Mouse (Mus musculus) bone marrow macrophage, adult 2 months (primary cell): ENCODE results near the gene Umad1. TPM values are rescaled to one million over a fixed set of nuclear protein-coding genes. Genes with fewer than 3 reads are reported as not detected.

Source experiments
- H3K27ac ChIP-seq: 2 replicates; pipeline ENCODE4 v1.5.1; 2012; ENCODE audit warnings: low read depth, low read length; ENCODE audit not compliant: insufficient read depth
- H3K4me1 ChIP-seq: 2 replicates; pipeline ENCODE4 v1.6.1; 2012; ENCODE audit warnings: low read length; ENCODE audit not compliant: control insufficient read depth, insufficient read depth
- H3K4me3 ChIP-seq: 2 replicates; pipeline ENCODE4 v1.5.1; 2012; ENCODE audit warnings: mild to moderate bottlenecking, low read length, moderate library complexity; ENCODE audit not compliant: insufficient read depth
- CTCF ChIP-seq: IDR thresholded peaks from 2 replicates; pipeline ENCODE4 v1.5.1; 2012; ENCODE audit warnings: low read depth, mild to moderate bottlenecking, low read length, moderate library complexity
- POLR2A ChIP-seq: IDR thresholded peaks from 2 replicates; pipeline ENCODE4 v1.6.1; 2012; ENCODE audit warnings: mild to moderate bottlenecking, low read depth, low read length, borderline replicate concordance
- polyA plus RNA-seq: library from polyadenylated mRNA; stranded (reverse); fragments of >200 nt; gene quantifications from 2 replicates; pipeline ENCODE4 v1.2.4, GENCODE M21; 2012; ENCODE audit not compliant: missing spikeins, insufficient read depth, insufficient read length

Umad1 gene
- polyA plus RNA-seq, 1 experiment = 16.0 TPM

DNA sequence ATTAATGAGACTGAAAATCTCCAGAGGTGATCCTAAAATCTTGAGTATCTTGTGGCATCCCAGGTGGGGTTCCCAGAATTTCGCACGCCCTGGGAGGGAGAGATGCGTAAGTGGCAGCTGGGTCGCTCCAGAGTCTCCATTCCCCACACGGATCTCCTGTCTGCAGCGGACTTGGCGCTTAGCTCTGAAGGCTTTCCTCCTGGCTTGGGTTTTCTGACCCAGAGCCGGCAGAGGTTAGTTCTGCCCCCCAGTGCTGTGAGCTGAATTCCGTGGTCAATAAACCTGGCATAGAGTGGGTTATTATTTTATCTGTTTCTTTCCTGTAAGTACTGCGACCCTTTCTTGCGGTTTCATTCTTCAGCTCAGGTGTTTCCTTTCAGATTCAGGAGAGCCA lies 105.7 kb downstream of the Umad1 start:
- TF ChIP-seq POLR2A (no peak), CTCF (no peak)
- H3K27ac ChIP-seq = no peak overlapping the region
- no peak overlapping the region for H3K4me3 ChIP-seq
- no peaks in the 10 kb centered on the region for H3K4me1 ChIP-seq

DNA sequence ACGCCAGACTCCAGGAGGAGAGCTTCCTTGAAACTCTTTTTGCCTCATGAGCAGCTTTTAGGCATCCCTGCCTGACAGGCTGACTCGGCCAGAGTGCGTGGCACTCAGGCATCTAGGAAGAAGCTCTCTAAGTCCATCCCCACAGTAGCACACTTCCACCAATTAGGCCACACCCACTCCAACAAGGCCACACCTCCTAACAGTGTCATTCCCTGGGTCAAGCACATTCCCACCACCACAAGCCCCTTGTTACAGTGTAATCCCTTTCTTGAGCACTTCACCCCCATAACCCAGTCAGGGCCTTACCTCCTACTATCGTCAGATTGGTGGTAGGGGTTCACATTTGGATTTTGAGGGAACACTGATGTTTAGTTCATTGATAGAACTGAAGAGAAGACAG lies 108.6 kb downstream of the Umad1 start:
- Histone ChIP-seq H3K4me3 (no peak overlapping the region), H3K4me1 (no peaks in the 10 kb centered on the region), H3K27ac (no peak overlapping the region)
- TF ChIP-seq CTCF (no peak), POLR2A (no peak)

DNA sequence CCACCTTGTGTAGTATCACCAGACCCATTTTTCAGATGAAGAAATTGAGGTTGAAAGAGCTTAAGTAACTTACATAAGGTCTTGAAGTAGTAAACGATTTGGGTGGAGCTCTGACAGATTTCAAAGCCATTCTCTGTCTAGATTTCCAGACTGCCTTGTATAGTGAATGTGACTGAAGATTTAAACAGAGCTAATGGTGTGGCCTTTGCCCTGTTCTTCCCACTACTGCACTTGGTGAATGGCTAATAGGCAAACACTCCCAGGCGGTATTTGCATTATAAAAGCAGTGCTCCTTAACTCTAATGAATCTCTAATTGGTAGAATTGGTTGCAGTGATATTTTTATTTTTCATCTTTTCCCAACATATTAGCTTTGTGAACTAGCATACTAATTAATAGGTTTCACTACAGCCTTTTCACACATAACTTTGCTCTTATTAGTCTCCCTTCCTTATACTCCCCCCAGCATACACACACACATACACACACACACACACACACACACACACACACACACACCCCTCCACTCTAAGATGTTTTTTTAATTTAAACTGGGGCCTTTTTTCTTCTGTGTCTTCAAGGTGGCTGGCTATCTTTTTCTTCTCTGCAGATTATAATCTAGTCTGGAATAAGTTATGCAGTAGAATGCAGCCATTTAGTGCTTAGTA lies 109.2 kb downstream of the Umad1 start:
- H3K4me1 ChIP-seq = no peaks in the 10 kb centered on the region
- no peak for TF ChIP-seq POLR2A
- TF ChIP-seq CTCF = no peak
- no peak overlapping the region for H3K4me3 ChIP-seq
- H3K27ac ChIP-seq = no peak overlapping the region

DNA sequence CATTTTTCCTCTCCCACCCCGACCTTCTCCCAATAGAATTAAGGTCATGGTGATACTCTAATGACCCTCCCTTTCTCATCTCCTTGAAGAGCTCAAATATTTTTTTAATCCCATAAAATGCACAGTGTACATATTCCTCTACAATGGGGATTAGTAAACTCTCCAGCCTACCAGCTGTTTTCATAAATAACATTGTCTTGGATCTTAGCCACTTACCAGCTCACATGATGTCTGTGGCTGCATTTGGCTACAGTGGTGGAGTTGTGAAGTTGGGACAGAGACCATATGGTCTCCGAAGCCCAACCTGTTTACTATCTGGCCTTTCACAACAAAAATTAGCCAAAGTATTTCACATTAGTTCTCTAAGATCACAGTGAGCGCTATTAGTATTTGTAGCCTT lies 111.5 kb downstream of the Umad1 start:
- no peak overlapping the region for H3K27ac ChIP-seq
- H3K4me1 ChIP-seq = no peaks in the 10 kb centered on the region
- TF ChIP-seq CTCF (no peak), POLR2A (no peak)
- no peak overlapping the region for H3K4me3 ChIP-seq

DNA sequence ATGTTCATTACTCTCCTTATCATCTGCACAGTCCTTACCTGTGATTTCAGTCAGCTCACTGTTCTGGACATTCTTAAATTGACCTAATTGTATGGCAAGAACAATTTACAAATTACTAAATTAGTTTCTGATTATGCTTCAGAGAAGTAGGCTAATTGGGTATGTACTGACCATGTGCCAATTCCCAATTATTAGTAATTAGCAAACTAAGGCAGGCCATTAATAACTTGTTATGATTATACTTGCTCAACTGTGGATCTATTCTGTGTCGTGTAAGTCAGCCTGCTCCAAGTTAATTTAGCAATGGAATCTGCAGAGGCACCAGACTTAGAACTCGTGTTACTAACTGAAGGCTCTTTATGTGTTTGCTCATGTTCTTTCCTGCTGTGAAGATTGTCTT lies 114.0 kb downstream of the Umad1 start:
- H3K4me1 ChIP-seq = no peaks in the 10 kb centered on the region
- no peak overlapping the region for H3K27ac ChIP-seq
- no peak for TF ChIP-seq POLR2A
- no peak for TF ChIP-seq CTCF
- no peak overlapping the region for H3K4me3 ChIP-seq

DNA sequence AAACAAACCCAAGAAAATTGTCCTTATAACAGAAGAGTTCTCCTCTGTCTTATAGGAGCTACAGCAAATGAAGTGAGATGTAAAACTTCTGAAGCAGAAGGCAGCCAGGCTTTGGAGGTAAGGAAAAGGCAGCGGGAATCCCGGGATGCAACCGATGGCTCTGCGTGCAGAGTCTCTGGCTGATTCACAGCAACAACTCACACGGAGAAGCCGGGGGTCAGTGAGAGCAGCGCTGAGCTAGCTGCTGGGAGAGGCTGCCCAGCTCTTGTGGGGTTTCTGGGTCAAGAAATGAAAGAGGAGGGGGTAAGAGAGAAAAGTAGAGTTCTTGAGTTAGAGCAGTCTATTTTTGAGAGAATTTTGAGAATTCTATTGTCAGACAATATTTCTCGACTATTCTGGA lies 114.8 kb downstream of the Umad1 start:
- H3K27ac ChIP-seq = no peak overlapping the region
- H3K4me1 ChIP-seq = no peaks in the 10 kb centered on the region
- TF ChIP-seq POLR2A (no peak), CTCF (no peak)
- H3K4me3 ChIP-seq = no peak overlapping the region

DNA sequence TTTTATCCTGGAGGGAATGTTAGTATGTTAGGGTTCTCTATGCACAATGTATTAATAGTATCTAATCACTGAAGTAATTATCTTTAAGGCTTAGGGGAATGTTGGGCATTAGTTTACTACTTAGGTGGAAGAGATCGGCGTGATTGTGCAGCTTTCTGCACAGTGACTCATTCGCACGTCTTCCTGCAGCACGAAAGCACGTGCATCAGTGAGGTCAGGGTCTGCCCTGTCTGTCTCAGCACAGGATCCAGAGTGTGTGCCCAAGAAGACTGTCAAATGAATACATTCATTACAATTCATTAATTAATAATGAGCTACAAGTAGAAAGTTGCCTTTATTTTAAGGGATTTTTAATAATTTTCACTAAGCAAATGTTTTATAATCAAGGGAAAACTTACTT lies 115.2 kb downstream of the Umad1 start:
- TF ChIP-seq POLR2A (no peak), CTCF (no peak)
- no peak overlapping the region for H3K27ac ChIP-seq
- H3K4me1 ChIP-seq = no peaks in the 10 kb centered on the region
- H3K4me3 ChIP-seq = no peak overlapping the region

DNA sequence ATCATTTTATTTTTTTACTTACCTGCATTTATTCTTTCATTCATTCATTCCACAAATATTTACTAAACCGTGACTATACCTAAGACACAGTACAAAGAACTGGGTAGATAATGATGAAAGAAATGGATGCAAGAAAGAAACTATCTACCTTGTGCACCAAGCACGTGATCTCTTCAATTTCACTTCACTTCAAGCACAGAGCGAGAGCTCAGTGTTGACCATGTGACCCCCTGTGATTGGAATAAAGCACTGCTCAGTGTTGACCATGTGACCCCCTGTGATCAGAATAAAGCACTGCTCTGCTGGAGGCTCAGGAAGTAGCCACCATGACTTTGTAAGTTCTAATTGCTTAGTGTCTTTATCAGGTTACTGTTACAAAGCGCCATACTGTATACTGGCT lies 115.6 kb downstream of the Umad1 start:
- TF ChIP-seq CTCF (no peak), POLR2A (no peak)
- Histone ChIP-seq H3K27ac (no peak overlapping the region), H3K4me1 (no peaks in the 10 kb centered on the region), H3K4me3 (no peak overlapping the region)

DNA sequence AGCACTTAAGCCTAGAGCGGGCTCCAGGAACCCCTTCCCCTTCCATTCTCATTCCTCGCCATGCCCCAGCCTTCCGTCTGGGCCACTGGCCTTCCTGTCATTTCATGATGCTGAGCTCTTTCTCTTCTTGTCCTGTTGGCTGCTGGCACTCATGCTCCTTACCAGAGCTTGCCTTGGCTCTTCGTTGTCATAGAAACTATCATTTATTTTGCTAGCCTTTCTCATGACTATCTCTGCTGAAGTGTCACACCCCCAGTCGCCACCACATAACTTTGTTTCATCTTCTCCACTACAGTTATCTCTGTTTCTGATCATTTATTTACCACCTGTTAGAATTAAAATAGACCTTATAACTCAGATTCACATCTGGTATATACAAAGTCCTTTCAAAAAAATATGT lies 117.3 kb downstream of the Umad1 start:
- TF ChIP-seq POLR2A = no peak
- TF ChIP-seq CTCF = no peak
- H3K27ac ChIP-seq = no peak overlapping the region
- no peak overlapping the region for H3K4me3 ChIP-seq
- H3K4me1 ChIP-seq = no peaks in the 10 kb centered on the region

DNA sequence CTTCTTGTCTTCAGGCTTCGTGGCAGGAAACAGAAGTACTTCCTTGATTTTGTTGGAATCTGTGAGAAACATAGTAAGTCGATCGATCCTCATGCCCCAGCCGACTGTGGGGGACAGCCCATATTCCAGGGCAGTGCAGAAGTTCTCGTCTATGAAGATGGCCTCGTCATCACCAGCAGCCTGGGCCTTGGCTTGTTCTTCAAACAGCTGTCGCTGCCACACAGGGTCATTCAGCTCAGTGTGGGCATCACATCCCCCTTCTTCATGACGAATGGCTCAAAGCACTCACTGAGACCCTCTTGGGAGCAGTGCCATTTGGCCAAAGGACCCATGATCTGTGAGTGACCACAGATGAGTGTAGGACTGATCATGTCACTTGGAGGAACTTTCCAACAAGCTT lies 118.6 kb downstream of the Umad1 start:
- H3K4me1 ChIP-seq = no peaks in the 10 kb centered on the region
- H3K4me3 ChIP-seq = no peak overlapping the region
- TF ChIP-seq CTCF = no peak
- no peak for TF ChIP-seq POLR2A
- H3K27ac ChIP-seq = no peak overlapping the region

DNA sequence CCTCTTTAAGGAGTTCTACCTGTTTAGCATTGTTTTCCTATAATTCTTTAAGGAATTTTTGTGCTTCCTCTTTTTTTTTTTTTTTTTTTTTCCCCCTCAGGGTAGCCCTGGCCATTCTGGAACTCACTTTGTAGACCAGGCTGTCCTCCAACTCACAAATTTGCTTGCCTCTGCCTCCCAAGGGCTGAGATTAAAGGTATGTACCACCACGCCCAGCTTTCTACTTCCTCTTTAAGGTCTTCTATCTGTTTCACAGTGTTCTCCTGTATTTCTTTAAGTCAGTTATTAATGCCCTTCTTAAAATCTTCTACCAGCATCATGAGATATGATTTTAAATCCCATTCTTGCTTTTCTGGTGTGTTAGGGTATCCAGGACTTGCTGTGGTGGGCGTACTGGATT lies 130.2 kb downstream of the Umad1 start:
- TF ChIP-seq POLR2A = no peak
- no peak for TF ChIP-seq CTCF
- no peak overlapping the region for H3K27ac ChIP-seq
- no peak overlapping the region for H3K4me3 ChIP-seq
- no peaks in the 10 kb centered on the region for H3K4me1 ChIP-seq
